Mouse (Mus musculus) CD4-positive helper T cell, adult 2 months (primary cell): ENCODE measurements around the gene Pofut2.
"Not testable (repeated sequence)": the region's sequence is repeated elsewhere in the genome, so short reads cannot be mapped to it uniquely, and the experiment has no call there.

Experiments used
- DNase-seq: peaks from one replicate; pipeline ENCODE4 v3.0.0-alpha.2; 2012; ENCODE audit warnings: low read depth, missing footprints, low spot score

The Pofut2 gene

DNA sequence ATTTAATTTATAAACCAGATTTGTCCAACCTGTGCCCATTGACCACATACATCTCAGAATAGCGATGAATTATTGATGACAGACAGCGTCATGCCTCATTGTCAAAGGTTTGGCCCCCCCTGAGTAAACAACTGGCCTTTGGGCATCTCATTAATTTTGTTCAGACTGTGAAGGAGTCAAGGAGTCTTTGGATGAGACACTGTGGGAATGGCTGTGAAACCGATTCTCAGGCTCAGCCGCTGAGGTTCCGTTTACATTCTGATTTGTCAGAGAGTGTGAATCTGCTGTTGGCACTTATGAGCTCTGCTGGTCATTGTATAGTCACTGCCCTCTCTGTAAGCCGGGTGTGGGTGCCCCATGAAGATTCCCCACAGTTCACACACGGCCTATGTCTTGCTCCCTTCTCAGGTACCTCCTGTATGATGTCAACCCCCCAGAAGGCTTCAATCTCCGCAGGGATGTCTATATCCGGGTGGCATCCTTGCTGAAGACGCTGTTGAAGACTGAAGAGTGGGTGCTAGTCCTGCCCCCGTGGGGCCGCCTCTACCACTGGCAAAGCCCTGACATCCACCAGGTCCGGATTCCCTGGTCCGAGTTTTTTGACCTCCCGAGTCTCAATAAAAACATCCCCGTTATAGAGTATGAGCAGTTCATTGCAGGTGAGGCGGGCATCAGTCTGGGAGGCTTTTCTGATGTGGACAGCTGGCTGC lies 1.3 kb downstream of the Pofut2 start:
- no peak for DNase-seq

DNA sequence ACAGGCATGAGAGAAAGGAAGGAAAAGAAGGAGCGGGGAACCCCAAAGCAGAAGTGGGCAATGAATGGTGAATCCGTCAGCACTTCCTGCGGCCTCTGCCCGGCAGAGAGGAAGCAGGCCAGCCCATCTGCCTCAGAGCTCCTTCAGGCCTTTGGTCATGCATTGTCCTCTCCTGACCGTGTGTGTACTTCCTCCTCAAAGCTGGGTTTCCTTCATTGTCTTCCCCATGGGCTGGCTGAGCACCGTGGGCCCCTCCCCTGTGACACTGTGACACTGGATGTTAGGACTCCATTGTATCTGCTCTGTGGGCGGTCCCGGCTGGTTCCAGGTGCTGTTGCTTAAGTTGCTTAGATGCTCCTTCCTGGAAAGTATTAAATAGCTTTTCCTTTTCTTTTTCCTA lies 7.3 kb downstream of the Pofut2 start:
- no peak for DNase-seq

DNA sequence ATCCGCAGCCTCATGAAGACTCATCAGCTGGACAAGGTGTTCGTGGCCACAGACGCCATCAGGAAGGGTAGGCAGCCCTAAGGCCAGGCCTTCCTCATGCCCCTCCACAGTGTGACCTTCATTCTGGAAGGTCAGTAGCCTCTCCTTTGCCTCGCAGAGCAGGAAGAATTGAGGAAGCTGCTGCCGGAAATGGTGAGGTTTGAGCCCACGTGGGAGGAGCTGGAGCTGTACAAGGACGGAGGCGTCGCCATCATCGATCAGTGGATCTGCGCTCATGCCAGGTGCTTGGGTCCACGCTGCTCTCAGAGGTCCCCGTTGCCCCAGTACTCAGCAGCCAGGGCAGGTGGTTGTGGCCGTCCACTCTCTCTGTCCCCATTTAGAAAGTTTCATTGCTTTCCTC lies 8.0 kb downstream of the Pofut2 start:
- no peak for DNase-seq

DNA sequence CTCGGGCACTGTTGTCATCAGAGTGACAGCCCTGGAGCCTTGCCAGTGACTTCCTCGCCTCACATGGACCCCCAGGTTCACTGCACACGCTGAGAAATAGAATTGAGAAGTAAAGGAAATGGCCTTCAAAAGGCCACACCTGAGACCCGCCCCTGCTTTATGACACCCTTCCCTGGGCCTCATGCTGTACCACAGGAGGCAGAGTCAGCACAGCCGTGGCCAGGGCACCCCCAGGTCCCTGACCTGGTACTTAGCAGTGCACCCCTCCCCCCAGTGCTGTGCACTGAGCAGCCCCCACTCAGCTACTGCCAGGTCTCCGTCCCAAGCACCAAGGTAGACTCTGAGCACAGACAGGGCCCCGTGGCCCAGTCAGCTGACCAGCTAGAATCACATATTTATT lies 10.1 kb downstream of the Pofut2 start:
- DNase-seq = no peak

DNA sequence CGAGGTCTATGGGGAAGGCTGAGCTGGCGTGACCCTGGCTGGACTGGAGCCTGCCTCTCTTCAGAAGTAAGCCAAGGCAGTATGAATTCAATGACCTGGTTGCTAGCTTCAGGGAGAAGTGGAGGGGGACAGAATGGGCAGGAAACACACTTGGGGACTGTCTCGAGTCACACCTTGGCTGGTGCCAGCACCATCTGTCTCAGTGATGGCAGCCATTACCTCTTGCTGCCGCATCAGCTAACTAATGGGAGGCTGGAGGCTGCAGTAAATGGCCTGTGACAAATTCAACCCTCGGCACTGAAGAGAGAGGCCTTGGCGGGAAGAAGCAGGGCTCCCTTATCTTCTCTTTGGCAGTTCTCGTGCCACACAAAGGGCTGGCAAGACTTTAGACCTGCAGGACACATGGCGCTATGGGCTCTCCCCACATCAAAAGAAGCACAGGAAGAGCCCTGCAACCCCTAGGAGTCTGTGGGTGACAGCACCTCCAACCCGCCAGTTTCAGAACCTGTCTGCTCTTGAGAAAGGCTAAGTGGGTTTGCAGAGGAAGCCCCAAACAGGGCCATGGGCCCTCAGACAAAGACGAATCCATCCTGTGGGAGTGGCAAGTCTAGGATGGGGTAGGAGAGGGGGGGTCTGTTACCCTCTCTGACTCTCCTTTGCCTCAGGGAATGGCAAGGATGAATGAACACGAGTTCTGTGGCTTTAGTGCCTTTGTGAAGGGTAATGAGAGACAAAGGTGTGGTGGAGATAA lies 14.1 kb downstream of the Pofut2 start:
- peak; percentile 58 for DNase-seq

DNA sequence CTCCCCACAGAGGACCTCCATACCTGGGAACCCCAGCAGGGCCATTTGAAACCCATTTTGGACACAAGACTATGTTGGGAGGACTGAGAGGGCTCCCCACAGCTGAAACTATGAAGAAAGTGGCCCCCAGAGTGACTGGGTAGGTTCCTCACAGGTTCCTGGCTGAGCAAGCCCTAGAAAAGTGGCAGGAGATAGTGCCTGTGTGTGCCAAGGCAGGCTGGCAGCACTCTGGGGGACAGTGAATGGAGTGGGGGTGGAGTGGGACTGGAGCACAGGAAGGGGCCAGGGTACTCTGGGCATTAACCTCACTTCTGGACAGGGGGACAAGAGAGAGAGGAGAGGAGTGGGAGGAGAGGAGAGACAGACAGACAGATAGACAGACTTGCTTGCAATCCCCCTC lies 14.8 kb downstream of the Pofut2 start:
- DNase-seq = no peak

DNA sequence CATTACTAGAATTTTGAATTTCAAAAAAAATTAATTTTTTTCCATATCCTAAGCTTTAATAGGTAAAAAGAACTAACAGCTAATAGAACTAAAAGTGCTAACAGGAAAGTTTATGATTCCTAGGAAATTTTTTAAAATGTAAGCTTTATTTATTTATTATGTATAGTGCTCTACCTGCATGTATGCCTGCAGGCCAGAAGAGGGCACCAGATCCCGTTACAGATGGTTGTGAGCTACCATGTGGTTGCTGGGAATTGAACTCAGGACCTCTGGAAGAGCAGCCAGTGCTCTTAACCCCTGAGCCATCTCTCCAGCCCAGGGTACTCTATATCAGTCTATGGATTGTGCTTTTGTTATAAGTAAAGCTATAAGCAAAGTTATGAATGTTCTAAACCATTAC lies 23.1 kb downstream of the Pofut2 start:
- DNase-seq = not testable (repeated sequence)

DNA sequence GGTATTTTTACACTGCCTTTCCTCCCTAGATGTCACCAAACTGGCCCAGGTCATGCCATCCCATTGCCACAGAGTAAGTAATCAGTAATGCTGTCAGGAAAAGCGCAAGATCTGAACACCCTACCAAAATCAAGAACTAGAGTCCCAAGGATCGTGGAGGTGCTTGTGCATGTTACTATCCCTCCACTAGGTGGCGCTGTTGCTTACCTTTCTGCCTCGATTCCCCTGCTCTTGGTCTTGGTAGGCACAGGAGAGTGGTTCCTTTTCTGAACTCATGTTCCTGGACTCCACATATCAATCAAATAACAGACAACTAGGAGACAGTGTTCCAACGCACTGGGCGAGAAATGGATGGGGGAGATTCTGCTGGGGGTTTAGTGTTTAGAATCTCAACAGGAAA lies 23.8 kb downstream of the Pofut2 start:
- peak; percentile 65 for DNase-seq

DNA sequence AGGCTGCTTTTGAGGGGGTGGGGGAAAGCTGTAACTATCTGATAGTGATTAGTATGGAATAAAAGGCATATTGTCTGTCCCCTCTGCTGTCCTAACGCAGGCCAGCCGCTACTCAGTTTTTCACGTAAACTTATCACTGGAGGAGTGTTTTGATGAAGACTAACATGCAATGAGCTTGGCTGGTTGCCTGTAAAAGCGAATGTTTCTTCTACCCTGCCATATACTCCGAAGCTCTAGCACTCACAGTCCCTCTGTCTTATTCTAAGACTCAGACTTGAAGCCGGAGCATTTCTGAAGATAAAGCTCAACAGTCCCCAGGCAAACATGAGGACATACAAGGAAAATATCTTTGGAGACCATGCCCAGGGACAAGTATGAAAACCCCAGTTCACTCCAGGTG lies 25.8 kb downstream of the Pofut2 start:
- no peak for DNase-seq

DNA sequence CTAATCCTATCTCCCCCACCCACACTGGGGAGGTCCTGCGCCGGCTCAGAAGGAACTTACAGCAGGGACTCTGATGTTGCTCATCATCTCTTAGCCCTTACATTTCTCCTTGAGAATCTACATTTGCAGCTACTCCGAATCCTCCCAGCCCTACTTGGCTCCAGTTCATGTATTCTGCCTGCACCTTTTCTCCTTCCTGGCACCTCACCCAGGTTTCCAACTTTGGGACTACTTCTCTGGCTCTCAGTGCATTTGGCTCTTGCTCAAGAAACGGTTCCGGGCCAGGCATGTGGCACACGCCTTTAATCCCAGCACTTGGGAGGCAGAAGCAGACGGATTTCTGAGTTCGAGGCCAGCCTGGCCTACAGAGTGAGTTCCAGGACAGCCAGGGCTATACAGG lies 28.6 kb downstream of the Pofut2 start:
- no peak for DNase-seq

DNA sequence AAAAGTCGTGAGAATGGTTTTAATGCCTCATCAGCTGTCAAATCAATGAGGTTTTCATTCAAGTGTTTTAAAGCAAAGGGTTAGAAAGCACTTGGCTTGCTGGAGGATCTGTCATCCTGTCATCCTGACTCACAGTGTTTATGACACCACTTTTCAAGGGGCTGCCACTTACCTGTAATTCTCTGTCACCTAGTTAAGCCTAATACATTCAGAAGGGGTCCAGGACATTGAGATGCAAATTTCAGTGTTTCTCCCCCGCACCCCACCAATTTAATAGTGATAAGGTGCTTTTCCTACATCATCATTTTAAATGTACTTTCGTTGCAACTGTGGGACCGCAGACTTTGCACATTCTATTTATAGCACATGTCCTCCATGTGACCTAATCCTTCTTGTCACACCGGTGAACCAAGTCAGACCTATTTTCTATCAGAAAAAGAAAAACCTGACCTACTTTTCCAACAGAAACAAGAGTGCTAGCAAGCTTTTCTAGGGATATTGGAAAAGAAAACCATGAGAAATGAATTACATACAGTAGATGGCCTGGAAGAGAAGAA lies 29.7 kb downstream of the Pofut2 start:
- DNase-seq = no peak

DNA sequence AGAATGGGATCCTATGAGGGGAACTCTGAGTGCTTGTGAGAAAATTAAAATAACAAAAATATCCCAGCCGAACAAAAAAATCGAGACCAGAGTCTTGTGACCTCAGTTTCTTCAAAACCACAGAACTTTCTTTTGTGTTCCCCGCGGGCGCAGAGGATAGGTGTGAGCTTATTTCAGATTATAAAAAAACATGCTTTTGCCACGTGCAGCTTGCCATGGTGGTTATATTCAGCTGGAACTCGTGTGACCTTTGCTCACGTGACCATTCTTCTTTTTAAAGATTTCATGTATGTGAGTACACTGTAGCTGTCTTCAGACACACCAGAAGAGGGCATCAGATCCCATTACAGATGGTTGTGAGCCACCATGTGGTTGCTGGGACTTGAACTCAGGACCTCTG lies 30.5 kb downstream of the Pofut2 start:
- DNase-seq = no peak

DNA sequence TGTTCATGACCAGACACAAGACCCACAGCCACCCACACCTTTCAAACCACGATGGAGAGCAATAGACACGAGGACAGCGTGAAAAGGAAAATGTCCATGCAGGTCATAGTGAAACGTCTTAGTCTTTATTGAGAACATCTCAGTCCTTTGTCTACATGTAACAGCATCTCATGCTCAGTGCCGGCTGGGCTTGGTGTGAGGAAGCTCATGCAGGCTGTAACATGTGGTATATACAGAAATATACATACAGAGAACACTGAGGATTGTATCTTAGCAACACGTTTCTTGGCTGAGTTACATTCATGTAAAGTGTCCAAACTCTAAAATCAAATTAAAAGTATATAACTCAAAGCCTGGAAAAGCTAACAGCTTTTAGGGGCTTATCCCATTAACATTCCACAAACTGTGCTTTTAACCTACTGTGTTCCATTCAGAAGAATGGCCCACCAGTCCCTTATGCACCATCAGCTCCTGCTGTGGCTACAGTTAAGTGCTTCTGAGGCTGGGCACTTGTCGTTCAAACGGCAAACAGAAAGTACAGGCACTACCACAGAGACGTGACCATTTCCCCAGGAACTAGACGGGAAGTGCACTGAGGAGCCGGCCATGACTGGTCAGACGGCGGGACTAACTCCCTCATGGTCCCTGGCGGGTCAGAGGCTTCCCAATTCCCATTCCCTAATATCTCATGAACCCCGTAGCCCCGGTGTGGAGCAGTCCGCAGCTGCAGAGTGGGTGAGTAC lies 31.8 kb downstream of the Pofut2 start:
- DNase-seq = no peak

DNA sequence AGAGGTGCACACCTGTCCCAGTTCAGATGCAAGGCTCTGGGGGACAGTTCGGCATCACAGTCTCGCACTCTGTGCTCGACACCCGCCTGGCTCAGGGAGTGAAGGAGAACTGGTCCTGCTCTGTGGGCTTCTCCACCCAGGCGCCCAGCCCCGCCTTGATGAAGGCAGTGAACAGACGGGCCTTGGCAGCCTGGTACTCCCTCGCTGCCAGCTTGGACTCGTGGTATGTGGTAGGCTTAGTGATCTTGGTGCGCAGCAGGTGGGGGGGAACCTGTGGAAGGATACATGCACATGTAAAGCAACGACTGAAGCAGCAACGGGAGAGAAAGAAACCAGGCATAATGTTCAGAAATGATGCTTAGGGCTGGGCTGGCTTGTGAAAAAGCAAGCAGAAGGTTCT lies 35.7 kb downstream of the Pofut2 start:
- DNase-seq = no peak

DNA sequence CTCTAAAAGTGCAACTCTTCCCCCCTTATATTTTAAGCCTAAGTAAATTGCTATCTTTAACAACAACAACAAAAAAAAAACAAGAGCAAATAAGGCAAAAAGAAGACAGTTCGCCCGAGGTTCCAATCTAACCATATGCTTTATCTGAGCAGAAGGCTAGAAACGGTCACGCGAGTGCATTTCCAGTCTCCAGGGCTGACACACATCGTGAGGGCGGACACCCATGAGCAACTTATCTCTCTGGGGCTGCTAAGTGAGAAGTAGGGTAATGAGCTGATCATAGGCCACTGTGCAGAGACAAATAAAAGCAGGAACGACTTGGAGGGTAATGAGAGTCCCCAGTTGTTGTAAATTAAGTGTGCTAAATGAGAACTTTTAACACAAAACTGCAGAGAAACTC lies 39.6 kb downstream of the Pofut2 start:
- no peak for DNase-seq

DNA sequence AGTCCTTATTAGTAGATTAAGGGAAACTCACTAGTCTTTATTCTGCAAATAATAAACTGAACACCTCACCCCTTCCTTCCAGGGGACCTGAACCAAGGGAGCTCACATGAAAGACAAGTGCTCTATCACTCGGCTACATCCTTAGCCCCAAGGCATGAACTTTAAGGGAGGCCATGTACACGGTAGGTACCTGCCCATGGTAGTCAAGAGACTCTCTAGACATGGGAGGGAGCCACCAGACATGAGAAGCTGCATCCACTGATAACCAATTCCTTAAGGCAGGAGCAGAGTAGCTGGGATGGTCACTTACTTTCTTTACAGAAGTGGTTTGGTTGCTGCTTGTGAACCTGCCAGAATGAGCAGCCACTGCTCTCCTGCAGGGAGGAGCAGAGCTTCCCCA lies 40.2 kb downstream of the Pofut2 start:
- no peak for DNase-seq

DNA sequence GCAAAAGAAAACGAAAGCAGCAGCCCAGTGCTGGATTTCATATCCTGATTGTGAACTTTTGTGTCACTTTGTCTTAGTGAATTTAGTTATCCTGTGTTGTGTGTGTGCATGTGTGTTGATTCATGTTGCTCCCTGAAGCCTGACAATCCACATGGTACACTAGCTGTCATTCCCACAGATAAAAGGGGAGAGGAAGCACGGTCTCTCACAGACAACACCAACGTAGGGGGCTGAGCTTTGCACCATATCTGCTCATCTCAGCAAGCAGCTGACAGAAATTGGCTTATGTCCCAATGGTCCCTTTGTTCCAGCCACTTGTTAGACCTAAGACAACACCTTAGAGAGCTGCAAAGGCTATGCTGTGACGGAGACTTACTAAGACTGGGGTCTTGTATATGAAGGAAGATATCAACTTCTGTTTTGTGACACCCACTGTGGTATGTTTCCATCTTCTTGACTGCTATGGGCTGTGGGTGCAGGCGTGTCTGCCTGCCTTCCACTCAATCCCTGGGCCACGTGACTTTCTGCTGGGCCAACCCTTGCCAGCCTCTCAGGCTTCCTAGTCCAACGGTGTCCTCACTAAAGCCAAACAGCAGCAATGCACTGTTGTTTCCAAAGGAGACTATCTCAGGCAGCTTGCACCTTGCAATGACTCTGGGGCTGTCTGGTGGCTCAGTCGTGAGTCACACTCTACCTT lies 41.4 kb downstream of the Pofut2 start:
- DNase-seq = no peak

DNA sequence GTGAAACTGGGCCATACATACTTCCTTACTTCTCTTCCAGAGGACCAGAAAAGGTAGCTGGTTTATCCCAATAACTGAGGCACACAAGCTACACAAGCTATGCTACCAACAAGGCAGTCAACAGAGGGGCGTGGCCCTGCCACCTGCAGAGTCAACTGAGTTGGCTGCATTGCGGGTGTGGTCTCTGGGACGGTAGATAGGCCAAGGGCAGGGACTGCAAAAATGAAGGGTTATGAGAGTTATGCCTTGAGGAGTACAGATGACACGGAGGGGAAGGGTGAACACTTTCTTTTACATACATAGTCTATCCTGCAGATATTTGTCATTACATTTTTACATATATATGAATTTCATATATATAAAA lies 41.9 kb downstream of the Pofut2 start:
- DNase-seq = no peak

DNA sequence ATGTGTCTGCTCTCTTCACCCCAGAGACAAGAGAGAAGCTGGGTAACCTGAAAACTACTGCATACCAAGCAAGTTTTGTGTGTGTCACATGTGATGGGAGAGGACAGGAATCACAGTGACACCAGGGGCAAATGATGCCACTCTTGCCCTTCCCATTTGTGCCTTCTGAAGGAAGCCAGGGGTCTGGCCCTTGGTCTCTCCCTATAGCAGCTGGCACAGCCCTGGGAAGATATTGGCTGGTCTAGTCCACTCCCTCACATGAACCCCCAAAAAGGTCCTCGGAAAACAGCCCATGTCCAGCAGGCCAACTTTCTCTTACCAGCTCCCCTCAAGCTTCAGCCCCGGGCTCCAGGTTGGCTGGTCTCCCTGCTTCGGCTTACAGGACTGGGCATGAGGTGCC lies 45.3 kb downstream of the Pofut2 start:
- DNase-seq = no peak

DNA sequence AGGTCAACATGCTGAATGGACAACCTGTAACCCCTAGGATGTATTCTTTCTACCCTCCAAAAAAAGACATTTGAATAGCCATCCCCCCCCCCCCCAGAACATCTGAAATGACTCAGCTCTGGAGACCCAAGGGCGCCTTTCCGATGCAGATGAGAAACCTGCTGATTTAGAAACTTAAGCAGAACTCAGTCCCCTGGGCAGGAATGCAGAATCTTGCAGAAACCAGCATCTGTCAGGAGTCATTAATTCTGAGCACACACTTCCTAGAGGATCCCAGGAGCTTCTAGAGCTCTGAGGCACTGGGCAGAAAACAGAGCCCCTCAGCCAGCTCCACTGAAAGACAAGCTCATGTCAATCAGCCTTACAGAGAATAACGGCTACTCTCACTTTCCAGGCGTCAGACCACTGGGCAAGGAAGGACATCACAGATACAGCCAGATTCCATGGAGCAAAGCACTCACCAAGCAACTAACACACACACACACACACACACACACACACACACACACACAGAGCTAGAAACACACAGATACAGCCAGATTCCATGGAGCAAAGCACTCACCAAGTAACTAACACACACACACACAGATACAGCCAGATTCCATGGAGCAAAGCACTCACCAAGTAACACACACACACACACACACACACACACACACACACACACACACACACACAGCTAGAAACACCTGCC lies 46.0 kb downstream of the Pofut2 start:
- no peak for DNase-seq

DNA sequence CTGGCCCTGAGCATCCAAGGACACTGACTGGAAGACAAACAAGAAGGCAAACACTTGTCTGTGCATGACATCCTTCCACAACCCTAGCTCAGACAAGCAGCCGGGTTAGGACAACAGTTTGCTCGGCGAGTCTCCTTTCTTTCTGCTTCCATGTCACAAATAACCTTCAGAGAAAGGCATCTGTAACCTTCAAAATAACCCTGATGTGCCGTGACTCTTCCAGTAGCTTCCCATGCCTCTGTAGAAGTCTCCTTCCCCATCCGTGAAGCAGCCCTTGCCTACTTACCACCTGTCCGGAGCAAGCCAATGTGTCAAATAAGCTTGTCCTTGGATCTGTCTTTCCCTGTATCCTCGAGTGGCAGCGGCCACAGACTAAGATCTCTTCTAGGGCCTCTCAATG lies 46.7 kb downstream of the Pofut2 start:
- DNase-seq = no peak
